Mouse (Mus musculus): ENCODE data around the gene 9330182L06Rik.

9330182L06Rik gene

GRCm38 (mm10) chr5:9361982-9362661 is 96.2 kb downstream of the 9330182L06Rik start:
- no peak for DNase-seq (ENCODE audit: low spot score in 2 of 2)

- DNase-seq (ENCODE audit: low spot score in 2 of 2): no peak
Observed at GRCm38 (mm10) chr5:9364937-9365336, 99.0 kb downstream of the 9330182L06Rik start.

GRCm38 (mm10) chr5:9367920-9368692 is 102.2 kb downstream of the 9330182L06Rik start:
- no peak for DNase-seq (ENCODE audit: low spot score in 2 of 2)

- no peak for DNase-seq (ENCODE audit: low spot score in 2 of 2)
Observed at GRCm38 (mm10) chr5:9371127-9371526, 105.2 kb downstream of the 9330182L06Rik start.

- no peak for DNase-seq (ENCODE audit: low spot score in 2 of 2)
Observed at GRCm38 (mm10) chr5:9373341-9373740, 107.4 kb downstream of the 9330182L06Rik start.

GRCm38 (mm10) chr5:9389968-9390367 is 124.0 kb downstream of the 9330182L06Rik start:
- no peak for DNase-seq (ENCODE audit: low spot score in 2 of 2)

- DNase-seq (ENCODE audit: low spot score in 2 of 2): no peak
Observed at GRCm38 (mm10) chr5:9391858-9392393, 126.0 kb downstream of the 9330182L06Rik start.

- DNase-seq (ENCODE audit: low spot score in 2 of 2): no peak
Observed at GRCm38 (mm10) chr5:9417098-9417497, 151.2 kb downstream of the 9330182L06Rik start.

- no peak for DNase-seq (ENCODE audit: low spot score in 2 of 2)
Observed at GRCm38 (mm10) chr5:9417802-9418201, 151.9 kb downstream of the 9330182L06Rik start.

GRCm38 (mm10) chr5:9419964-9420363 is 154.0 kb downstream of the 9330182L06Rik start:
- DNase-seq (ENCODE audit: low spot score in 2 of 2): peak in 1 of 2 experiments; percentile 23

GRCm38 (mm10) chr5:9424464-9424863 is 158.5 kb downstream of the 9330182L06Rik start:
- DNase-seq (ENCODE audit: low spot score in 2 of 2): no peak

- DNase-seq (ENCODE audit: low spot score in 2 of 2): no peak
Observed at GRCm38 (mm10) chr5:9427165-9427564, 161.2 kb downstream of the 9330182L06Rik start.

- peak in 1 of 2 experiments; percentile 49 for DNase-seq (ENCODE audit: low spot score in 2 of 2)
Observed at GRCm38 (mm10) chr5:9427581-9428241, 161.8 kb downstream of the 9330182L06Rik start.

GRCm38 (mm10) chr5:9428728-9429127 is 162.8 kb downstream of the 9330182L06Rik start:
- no peak for DNase-seq (ENCODE audit: low spot score in 2 of 2)

- no peak for DNase-seq (ENCODE audit: low spot score in 2 of 2)
Observed at GRCm38 (mm10) chr5:9446146-9446545, 180.2 kb downstream of the 9330182L06Rik start.

GRCm38 (mm10) chr5:9448931-9449330 is 183.0 kb downstream of the 9330182L06Rik start:
- no peak for DNase-seq (ENCODE audit: low spot score in 2 of 2)

GRCm38 (mm10) chr5:9449570-9449969 is 183.7 kb downstream of the 9330182L06Rik start:
- DNase-seq (ENCODE audit: low spot score in 2 of 2): peak in 1 of 2 experiments; percentile 49

GRCm38 (mm10) chr5:9453298-9453697 is 187.4 kb downstream of the 9330182L06Rik start:
- no peak for DNase-seq (ENCODE audit: low spot score in 2 of 2)

GRCm38 (mm10) chr5:9477587-9477986 is 211.7 kb downstream of the 9330182L06Rik start:
- no peak for DNase-seq (ENCODE audit: low spot score in 2 of 2)

GRCm38 (mm10) chr5:9495456-9495855 is 229.5 kb downstream of the 9330182L06Rik start:
- peak in 1 of 2 experiments; percentile 6 for DNase-seq (ENCODE audit: low spot score in 2 of 2)

- DNase-seq (ENCODE audit: low spot score in 2 of 2): no peak
Observed at GRCm38 (mm10) chr5:9497235-9497634, 231.3 kb downstream of the 9330182L06Rik start.

- no peak for DNase-seq (ENCODE audit: low spot score in 2 of 2)
Observed at GRCm38 (mm10) chr5:9511027-9511426, 245.1 kb downstream of the 9330182L06Rik start.

Data from cerebellum, postnatal 4 days (tissue).